Mouse (Mus musculus) sigmoid colon, adult 10 weeks (tissue): ENCODE data around the gene Zbbx. TPM values are rescaled to one million over a fixed set of nuclear protein-coding genes. Genes with fewer than 3 reads are reported as not detected.

Experiments
- polyA plus RNA-seq: library from polyadenylated mRNA; stranded (reverse); fragments of 350-450 nt; fragmentation: Illumina TruSeq; extraction: RNeasy Lipid Tissue Mini Kit (QIAGEN cat#74804); gene quantifications from one replicate; pipeline ENCODE4 v1.2.3, GENCODE M21; 2014; ENCODE audit warnings: low read depth, low replicate concordance

Gene Zbbx
- polyA plus RNA-seq, result not detected

DNA sequence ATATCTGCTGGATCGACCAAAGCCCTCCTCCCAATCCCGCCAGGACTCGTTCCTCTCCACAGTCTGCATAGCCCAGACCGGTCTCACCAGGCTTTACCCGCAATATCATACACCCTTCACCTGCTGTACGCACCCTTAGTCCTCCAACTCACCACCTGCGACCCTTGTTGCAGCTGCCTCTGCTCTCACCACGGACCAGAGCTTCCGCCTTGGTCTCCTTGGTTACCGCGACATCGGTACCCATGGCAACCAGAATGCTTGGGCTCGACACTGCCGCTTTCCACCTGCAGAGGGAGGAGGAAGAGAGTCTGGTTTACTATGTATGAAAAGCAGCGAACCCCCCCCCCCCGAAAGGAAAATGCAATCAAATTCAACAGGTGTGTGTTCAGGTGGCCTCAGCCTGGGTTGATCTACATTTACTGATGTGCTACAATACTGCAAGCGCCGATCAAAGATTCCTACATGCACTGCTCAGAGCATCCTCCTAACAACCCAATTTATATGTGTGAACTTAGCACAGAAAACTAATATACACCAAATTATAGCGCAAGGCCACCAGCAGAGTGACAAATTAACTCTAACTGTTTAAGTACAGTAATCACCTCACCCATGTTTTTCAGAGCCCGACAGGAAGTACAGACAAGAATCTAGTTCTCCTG, at the start of gene Zbbx:
Gene Zbbx (minus strand): TSS at position 197 of the 659 bp plus-strand sequence.

Other genes with a start within 250 kb of the Zbbx start
- gene Serpini2, start 105.0 kb upstream of the Zbbx start, polyA plus RNA-seq, result 0.41 TPM